Mouse (Mus musculus) bone marrow, adult 2 months (tissue): ENCODE data around the gene Ms4a6d.

ENCODE experiments used
- CTCF ChIP-seq: fragments of 200-500 bp; IDR thresholded peaks from 2 replicates; pipeline ENCODE4 v1.5.1; 2011; ENCODE audit warnings: low read length, control low read depth; ENCODE audit not compliant: control insufficient read depth, insufficient read depth
- POLR2A ChIP-seq: fragments of 200-500 bp; IDR thresholded peaks from 2 replicates; pipeline ENCODE4 v1.6.1; 2011; ENCODE audit warnings: low read depth, mild to moderate bottlenecking, control low read depth, low read length, borderline replicate concordance; ENCODE audit not compliant: control insufficient read depth

DNA sequence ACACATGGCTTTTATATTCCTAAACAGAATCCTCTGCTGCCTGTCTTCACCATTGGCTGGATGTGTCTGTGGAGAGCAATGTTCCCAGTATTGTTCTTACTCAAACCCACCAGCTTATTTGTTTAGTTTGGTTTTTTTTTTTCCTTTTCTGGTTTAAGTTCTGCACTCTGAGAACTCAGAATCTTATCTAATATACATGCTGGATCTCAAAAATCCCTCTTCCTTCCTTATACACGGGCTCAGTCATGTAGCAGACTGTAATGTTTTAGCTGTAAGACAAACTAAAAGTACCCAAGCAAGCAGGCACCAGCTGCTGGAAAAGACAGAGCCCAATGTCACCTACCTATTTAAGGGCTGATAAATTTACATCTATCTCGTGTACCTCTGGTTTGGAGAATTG lies 10.2 kb upstream of the Ms4a6d start:
- no peak for TF ChIP-seq CTCF
- TF ChIP-seq POLR2A: no peak
